Mouse (Mus musculus): ENCODE measurements around the gene Colgalt1.

The Colgalt1 gene

DNA sequence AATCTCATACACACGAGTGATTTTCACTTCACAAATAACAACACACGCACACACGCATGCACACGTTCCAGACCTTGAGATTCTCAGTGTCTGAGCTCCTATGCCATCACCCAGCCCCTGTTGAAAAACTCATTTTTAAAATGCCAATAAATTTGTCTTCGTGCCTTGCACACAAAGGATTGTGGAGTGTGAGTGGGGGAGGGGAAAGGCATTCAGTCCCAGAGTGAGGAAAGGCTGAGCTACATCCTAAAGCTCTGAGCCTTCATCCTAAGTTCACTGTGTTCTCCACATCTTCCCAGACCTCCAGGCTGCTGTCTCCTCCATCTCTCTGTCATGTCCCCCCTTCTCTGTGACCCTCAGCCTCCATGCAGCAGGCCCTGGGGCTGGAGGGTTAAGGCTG is 56.5 kb downstream of the Colgalt1 start:
- no peak for DNase-seq (ENCODE audit: low read depth, low spot score)

DNA sequence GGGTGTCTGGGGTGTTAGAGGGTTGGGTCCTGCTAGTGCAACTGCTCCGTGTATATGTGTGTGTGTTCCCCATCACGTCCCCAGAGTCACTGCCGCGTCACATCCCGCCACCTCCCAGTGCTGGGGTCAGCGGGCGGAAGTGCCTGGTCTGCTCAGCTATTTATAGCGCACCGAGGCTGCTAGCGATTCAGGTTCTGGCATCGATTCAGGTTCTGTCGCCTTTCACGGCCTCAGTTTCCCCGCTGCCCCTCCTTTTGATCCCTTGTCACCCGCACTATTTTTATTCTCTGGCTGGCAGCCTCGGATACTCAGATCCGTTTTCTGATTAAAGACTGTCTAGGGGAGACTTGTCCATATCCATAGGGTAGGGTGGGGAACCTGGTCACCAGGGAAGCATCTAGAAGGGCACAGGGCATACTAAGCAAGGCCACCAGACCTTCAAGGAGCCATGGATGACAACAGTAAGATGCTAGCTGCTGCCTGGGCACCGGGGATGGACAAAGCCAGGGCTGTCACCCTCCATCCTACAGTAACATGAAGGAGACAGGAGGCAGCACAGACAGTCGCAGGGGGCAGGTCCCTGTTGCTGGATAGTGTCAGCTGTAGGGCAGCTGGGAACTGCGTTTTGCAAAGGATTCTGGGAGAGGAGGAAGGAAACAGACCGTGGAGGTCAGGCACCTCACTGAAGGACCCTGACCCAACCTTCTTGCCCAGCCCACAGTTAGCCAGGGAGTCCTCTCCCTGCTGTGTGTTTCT is 57.6 kb downstream of the Colgalt1 start:
- peak; percentile 82 for DNase-seq (ENCODE audit: low read depth, low spot score)

DNA sequence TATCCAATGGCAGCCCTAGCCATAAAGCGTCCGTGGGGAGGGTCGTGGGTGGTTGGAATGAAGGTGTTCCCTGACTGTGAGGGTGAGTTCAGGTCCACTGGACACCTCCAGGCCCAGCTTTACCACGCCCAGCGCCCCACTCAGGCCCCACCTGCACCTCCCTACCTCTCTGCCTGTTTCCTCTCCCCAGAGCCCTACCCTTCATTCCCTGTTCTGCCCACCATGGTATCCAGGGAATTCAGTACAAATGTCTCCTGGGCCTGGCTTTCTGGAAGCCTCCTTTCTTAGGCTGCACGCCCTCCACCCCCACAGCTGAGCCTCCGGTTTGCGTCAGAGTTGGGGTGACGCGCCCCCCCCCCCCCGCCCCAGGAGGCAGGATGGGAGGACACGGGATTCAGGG is 59.4 kb downstream of the Colgalt1 start:
- DNase-seq (ENCODE audit: low read depth, low spot score): no peak

DNA sequence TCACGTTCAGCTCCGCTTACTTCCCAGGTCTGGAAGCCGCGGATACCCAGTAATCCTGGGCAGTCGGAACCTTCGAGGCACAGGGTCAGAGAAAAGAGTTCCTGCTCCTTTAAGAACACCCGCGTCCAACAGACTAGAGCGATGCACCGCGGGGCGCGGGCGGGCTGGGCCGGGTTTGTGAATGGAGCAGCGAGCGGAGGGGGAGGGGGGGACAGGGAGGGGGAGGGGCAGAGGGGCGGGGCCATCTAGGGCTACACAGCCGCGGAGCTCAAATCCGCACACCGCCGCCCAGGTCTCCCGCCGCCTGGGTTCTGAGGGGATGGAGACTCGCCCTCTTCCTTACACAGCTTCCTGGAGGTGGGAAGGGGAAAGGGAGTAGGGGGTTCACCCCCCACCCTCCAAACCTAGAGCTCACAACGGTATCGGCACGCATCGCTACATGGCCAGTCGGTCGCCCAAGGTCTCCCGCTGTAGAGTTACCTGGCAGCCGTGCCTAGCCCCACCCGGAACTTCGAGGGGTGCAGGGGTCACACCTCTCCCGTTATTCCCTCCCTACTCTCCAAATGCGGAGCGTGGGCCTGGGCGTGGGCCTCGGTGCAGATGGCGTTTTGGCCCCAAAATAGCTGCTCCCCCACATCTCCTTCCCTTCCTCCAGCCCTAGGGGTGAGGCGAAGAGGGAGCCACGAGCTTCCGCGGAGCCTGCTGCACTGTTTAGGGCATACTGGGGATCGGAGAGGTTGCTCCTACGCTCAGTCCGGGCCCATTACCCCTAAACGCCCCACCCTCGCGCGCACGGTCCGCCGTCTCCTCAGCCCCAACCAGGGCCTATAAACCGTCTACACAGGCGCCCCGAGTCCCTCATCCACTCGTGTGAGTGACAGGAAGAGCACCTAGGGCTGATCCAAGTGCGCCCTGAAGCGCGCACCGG is 60.1 kb downstream of the Colgalt1 start:
- peak; percentile 73 for DNase-seq (ENCODE audit: low read depth, low spot score)

DNA sequence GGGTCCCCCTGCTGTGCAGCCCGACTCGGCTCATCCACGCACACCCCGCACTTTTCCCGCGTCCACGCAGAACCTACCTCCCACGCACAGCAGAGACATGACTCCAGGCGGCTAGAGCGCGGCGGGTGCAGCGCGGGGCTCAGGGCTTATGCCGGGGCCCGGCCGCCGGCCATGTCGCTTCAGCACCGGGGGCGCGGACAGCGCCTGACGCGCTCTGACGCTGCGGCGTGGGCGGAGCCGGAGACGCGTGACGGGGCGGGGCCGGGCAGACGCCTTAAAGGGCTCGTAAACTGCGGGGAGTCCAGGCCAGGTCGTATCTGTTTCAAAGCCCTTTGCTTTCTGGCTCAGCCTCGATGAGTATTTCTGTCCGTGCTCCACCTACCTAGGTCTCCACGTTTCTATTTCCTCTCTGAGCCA is 60.8 kb downstream of the Colgalt1 start, which contains the start of gene Unc13a:
Unc13a (minus strand) TSS at position 209 of the 417 bp plus-strand sequence.
- DNase-seq (ENCODE audit: low read depth, low spot score): peak; percentile 95

DNA sequence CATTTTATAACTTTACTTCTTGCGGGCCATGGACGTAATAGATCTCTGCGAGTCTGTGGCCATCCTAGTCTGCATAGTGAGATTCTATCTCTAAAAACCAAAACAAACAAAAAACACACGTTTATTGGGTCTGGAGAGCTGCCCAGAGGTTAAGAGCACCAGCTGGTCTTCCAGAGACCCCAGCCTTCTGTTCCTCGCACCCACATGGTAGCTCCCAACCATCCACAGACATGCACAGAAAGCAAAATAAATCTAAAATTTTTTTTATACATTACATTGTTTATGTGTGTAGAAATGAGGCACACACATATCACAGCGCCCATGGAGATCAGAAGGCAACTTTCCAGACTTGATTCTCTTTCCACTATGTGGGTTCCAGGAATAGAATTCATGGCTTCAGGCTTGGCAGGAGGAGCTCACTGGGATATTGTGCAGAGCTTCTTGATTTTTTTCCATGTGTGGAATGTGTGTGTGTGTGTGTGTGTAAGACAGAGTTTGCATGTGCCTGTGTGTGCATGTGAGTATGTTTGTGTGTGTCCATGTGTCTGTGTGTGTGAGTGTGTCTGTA is 61.5 kb downstream of the Colgalt1 start:
- DNase-seq (ENCODE audit: low read depth, low spot score): no peak

DNA sequence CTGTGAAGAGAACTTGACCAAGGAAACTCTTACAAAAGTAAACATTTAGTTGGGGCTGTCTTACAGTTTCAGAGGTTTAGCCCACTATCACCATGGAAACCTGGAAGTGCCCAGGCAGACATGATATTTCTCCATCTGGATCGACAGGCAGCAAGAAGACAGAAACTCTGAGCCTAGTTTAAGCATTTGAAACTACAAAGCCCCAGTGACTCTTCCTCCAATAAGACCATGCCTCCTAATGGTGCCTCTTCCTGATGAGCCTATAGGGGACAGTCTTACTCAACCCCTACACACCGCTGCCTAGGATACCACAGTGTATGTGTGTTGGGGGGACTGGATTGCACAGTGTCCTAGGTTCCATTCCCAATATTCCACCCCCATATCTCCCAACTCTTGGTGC is 63.3 kb downstream of the Colgalt1 start:
- DNase-seq (ENCODE audit: low read depth, low spot score): no peak

Data from CD4-positive, CD25-positive, alpha-beta regulatory T cell, adult 2 months (primary cell).